Mouse (Mus musculus): ENCODE data around the gene Slc33a1. TPM values are rescaled to one million over a fixed set of nuclear protein-coding genes. Genes with fewer than 3 reads are reported as not detected.

Slc33a1 gene
- polyA plus RNA-seq (2012; rRNA removed), result 17.5 and 21.4 TPM in 2 replicates

- DNase-seq (ENCODE audit: low spot score), result peak; percentile 94
Measured at GRCm38 (mm10) chr3:63964100-63964921, at the start of gene Slc33a1. TSS of gene Slc33a1 (minus strand) at chr3:63964768.

- DNase-seq (ENCODE audit: low spot score), result no peak
Measured at GRCm38 (mm10) chr3:63988722-63989440, 24.3 kb upstream of the Slc33a1 start.

- DNase-seq (ENCODE audit: low spot score), result no peak
Measured at GRCm38 (mm10) chr3:63986656-63987055, 22.1 kb upstream of the Slc33a1 start.

- no peak for DNase-seq (ENCODE audit: low spot score)
Measured at GRCm38 (mm10) chr3:63977895-63978294, 13.3 kb upstream of the Slc33a1 start.

GRCm38 (mm10) chr3:63975955-63976908 is 11.7 kb upstream of the Slc33a1 start, which contains the start of gene Gmps:
TSS of gene Gmps (plus strand) at chr3:63976106.
- DNase-seq (ENCODE audit: low spot score), result peak; percentile 76

- no peak for DNase-seq (ENCODE audit: low spot score)
Measured at GRCm38 (mm10) chr3:63965929-63966328, 1.4 kb upstream of the Slc33a1 start.

- DNase-seq (ENCODE audit: low spot score), result no peak
Measured at GRCm38 (mm10) chr3:63964922-63965249, 318 bp upstream of the Slc33a1 start.

- no peak for DNase-seq (ENCODE audit: low spot score)
Measured at GRCm38 (mm10) chr3:63963421-63964099, 1.0 kb downstream of the Slc33a1 start.

- no peak for DNase-seq (ENCODE audit: low spot score)
Measured at GRCm38 (mm10) chr3:63949837-63950236, 14.7 kb downstream of the Slc33a1 start.

- no peak for DNase-seq (ENCODE audit: low spot score)
Measured at GRCm38 (mm10) chr3:63941204-63941850, 23.2 kb downstream of the Slc33a1 start.

GRCm38 (mm10) chr3:63938928-63939327 is 25.6 kb downstream of the Slc33a1 start:
- no peak for DNase-seq (ENCODE audit: low spot score)

GRCm38 (mm10) chr3:63928878-63929859 is 35.4 kb downstream of the Slc33a1 start, which contains the start of gene E130311K13Rik:
TSS of gene E130311K13Rik (minus strand) at chr3:63929472.
- DNase-seq (ENCODE audit: low spot score), result peak; percentile 92

- DNase-seq (ENCODE audit: low spot score), result no peak
Measured at GRCm38 (mm10) chr3:63919634-63920033, 44.9 kb downstream of the Slc33a1 start.

- no peak for DNase-seq (ENCODE audit: low spot score)
Measured at GRCm38 (mm10) chr3:63910301-63910700, 54.3 kb downstream of the Slc33a1 start.

GRCm38 (mm10) chr3:63905241-63905640 is 59.3 kb downstream of the Slc33a1 start:
- no peak for DNase-seq (ENCODE audit: low spot score)

GRCm38 (mm10) chr3:63904157-63904556 is 60.4 kb downstream of the Slc33a1 start:
- no peak for DNase-seq (ENCODE audit: low spot score)

- no peak for DNase-seq (ENCODE audit: low spot score)
Measured at GRCm38 (mm10) chr3:63900021-63900571, 64.5 kb downstream of the Slc33a1 start.

GRCm38 (mm10) chr3:63899309-63899695 is 65.3 kb downstream of the Slc33a1 start, which contains the start of gene Plch1:
TSS of gene Plch1 (minus strand) at chr3:63899472.
- peak; percentile 21 for DNase-seq (ENCODE audit: low spot score)

Measured in urinary bladder, adult 2 months (tissue).